In genomic region chr8:88626940-88627264, GRCm38 (mm10) we compare ENCODE assay signal across 8 mouse cellular contexts. TPM values are rescaled to one million over a fixed set of nuclear protein-coding genes. Genes with fewer than 3 reads are reported as not detected.
DNase-seq lines count a peak whose midpoint lies in the region; ATAC-seq and TF ChIP-seq lines count a peak whose summit lies in the region.

No protein-coding gene starts in this region.

- no peak for DNase-seq in gastrocnemius, adult 2 months
- no peak for DNase-seq in gastrocnemius, postnatal 25 days
- no peak for DNase-seq in testis, postnatal 14 days (ENCODE audit: low spot score)
- no peak for DNase-seq in liver, embryonic 14.5 days (ENCODE audit: low read depth in 3 of 3, low spot score in 3 of 3)
- no peak for DNase-seq in right cerebral cortex, postnatal 4 days
- DNase-seq in cerebellum, postnatal 25 days, result no peak
- DNase-seq in T-cell, adult 2 months (ENCODE audit: low spot score), result no peak

- no peaks in the 10 kb centered on the region for H3K27me3 ChIP-seq in testis, adult 2 months (ENCODE audit: control insufficient read depth, insufficient read depth, low read length)
- H3K27me3 ChIP-seq in liver, embryonic 14.5 days (ENCODE audit: control insufficient read depth, insufficient read depth, low read length), result peaks cover 14% of the 10 kb centered on the region

- TF ChIP-seq POLR2A in testis, adult 2 months (IDR thresholded peaks at IDR 0.05; ENCODE audit: control insufficient read depth, low read depth, low read length), result no peak

- no peak overlapping the region for H3K9ac ChIP-seq in liver, embryonic 14.5 days (replicated peaks)

- no peak for TF ChIP-seq CTCF in gastrocnemius, adult 2 months (IDR thresholded peaks at IDR 0.05)
- no peak for TF ChIP-seq CTCF in testis, adult 2 months (IDR thresholded peaks at IDR 0.05; ENCODE audit: control insufficient read depth, insufficient read depth, insufficient replicate concordance, low read depth, low read length)
- no peak for TF ChIP-seq CTCF in liver, embryonic 14.5 days (IDR thresholded peaks at IDR 0.05; ENCODE audit: low read depth)

- no peaks in the 10 kb centered on the region for H3K9me3 ChIP-seq in liver, embryonic 14.5 days (ENCODE audit: control insufficient read depth, low read length)

- 17% methylated on average over 19 of the region's 19 CpGs for WGBS in liver, embryonic 14.5 days (ENCODE audit: insufficient replicate concordance)

- H3K4me3 ChIP-seq in gastrocnemius, adult 2 months, result peak overlapping the region; percentile 82
- peak overlapping the region; percentile 86 for H3K4me3 ChIP-seq in testis, adult 2 months (ENCODE audit: control insufficient read depth, low read depth, low read length)
- peak overlapping the region in 1 of 2 experiments; percentile 12; a peak in 2 of 4 replicates for H3K4me3 ChIP-seq in liver, embryonic 14.5 days (ENCODE audit: insufficient read depth in 1 of 2, low read depth in 2 of 2, low read length in 2 of 2)

- peak overlapping the region; percentile 42 for H3K4me2 ChIP-seq in liver, embryonic 14.5 days (ENCODE audit: low read depth)

- intact Hi-C loops in gastrocnemius, adult 2 months (cut with DNase I), result loop anchor here (2.0 kb wide), 1 partner anchor 70 kb away; the partner anchor contains the start of gene Cyld

- peaks cover 13% of the 10 kb centered on the region for H3K4me1 ChIP-seq in testis, adult 2 months (ENCODE audit: control insufficient read depth, insufficient read depth, low read length)
- H3K4me1 ChIP-seq in liver, embryonic 14.5 days (replicated peaks; ENCODE audit: control insufficient read depth in 2 of 2, insufficient read depth in 2 of 2, low read length in 1 of 2), result no peaks in the 10 kb centered on the region

- peak overlapping the region; percentile 77 for H3K27ac ChIP-seq in gastrocnemius, adult 2 months
- H3K27ac ChIP-seq in testis, adult 2 months (ENCODE audit: control insufficient read depth, insufficient read depth, low read depth, low read length), result peak overlapping the region; percentile 35; the same call in 1 of the 2 replicates
- no peak overlapping the region for H3K27ac ChIP-seq in liver, embryonic 14.5 days

- ATAC-seq in liver, embryonic 14.5 days (ENCODE audit: insufficient read depth), result no peak

- TF ChIP-seq EP300 in liver, embryonic 14.5 days (IDR thresholded peaks at IDR 0.05; ENCODE audit: low read depth), result no peak

- H3K36me3 ChIP-seq in testis, adult 2 months (ENCODE audit: control insufficient read depth, insufficient read depth, low read length), result no peaks in the 10 kb centered on the region
- H3K36me3 ChIP-seq in liver, embryonic 14.5 days (replicated peaks; ENCODE audit: control insufficient read depth, insufficient read depth, low read depth), result no peaks in the 10 kb centered on the region

RNA-seq across cellular contexts. Expression of gene Snx20, which starts 9.0 kb away (rescaled TPM):
- under 1 TPM in 1 of 2 experiments, not detected in 1; 0.28 TPM for total RNA-seq in gastrocnemius, adult 2 months (2021)
- under 1 TPM; 0.18 to 0.38 TPM for total RNA-seq in gastrocnemius, postnatal 25 days (2021)
- 0.07 and 0.52 TPM in 2 replicates for polyA plus RNA-seq in testis, adult 2 months (2012; rRNA removed)
- polyA plus RNA-seq in liver, embryonic 14.5 days (2012; rRNA removed), result 2.5 and 2.6 TPM in 2 replicates
- 2.7 and 3.0 TPM in 2 replicates for polyA plus RNA-seq in liver, embryonic 14.5 days (2014; fragmentation: Nextera tagmentation; extraction: Ambion mirVana)

RNA-seq across cellular contexts. Expression of gene Nod2, which starts 20.2 kb away (rescaled TPM):
- total RNA-seq in gastrocnemius, adult 2 months (2021), result under 1 TPM; 0.31 to 0.53 TPM
- under 1 TPM; 0.28 to 0.54 TPM for total RNA-seq in gastrocnemius, postnatal 25 days (2021)
- polyA plus RNA-seq in testis, adult 2 months (2012; rRNA removed), result 0.26 and 0.27 TPM in 2 replicates
- 0.02 and 0.04 TPM in 2 replicates for polyA plus RNA-seq in liver, embryonic 14.5 days (2012; rRNA removed)
- 0.05 TPM in 1 of 2 replicates, not detected in the other for polyA plus RNA-seq in liver, embryonic 14.5 days (2014; fragmentation: Nextera tagmentation; extraction: Ambion mirVana)
